Mouse (Mus musculus) heart, adult 2 months (tissue): ENCODE results near the gene Col13a1.

Source experiments
- CTCF ChIP-seq: fragments of 200-600 bp; IDR thresholded peaks from 2 replicates; pipeline ENCODE4 v1.8.1; 2022; ENCODE audit warnings: antibody characterized with exemption, mild to moderate bottlenecking, moderate library complexity
- EP300 ChIP-seq: fragments of 200-500 bp; IDR thresholded peaks from 2 replicates; pipeline ENCODE4 v1.6.1; 2011; ENCODE audit warnings: low read depth, low read length, control low read depth; ENCODE audit not compliant: insufficient read depth
- POLR2A ChIP-seq: fragments of 200-500 bp; IDR thresholded peaks from 2 replicates; pipeline ENCODE4 v1.6.1; 2011; ENCODE audit warnings: mild to moderate bottlenecking, low read depth, low read length, control low read depth; ENCODE audit not compliant: insufficient read depth

GRCm38 (mm10) chr10:61831251-61831650 lies 147.7 kb downstream of the Col13a1 start:
- TF ChIP-seq POLR2A (no peak), CTCF (no peak), EP300 (no peak)
